Mouse (Mus musculus): Measurements from ENCODE around the gene Pde2a. TPM values are rescaled to one million over a fixed set of nuclear protein-coding genes. Genes with fewer than 3 reads are reported as not detected.
A peak's percentile ranks its signal among the peaks of the same experiment; 100 is the strongest.
"Not testable (repeated sequence)": the region's sequence is repeated elsewhere in the genome, so short reads cannot be mapped to it uniquely, and the experiment has no call there.

The Pde2a gene
- total RNA-seq, 1 experiment from 2014 or later: 68.1 TPM

DNA sequence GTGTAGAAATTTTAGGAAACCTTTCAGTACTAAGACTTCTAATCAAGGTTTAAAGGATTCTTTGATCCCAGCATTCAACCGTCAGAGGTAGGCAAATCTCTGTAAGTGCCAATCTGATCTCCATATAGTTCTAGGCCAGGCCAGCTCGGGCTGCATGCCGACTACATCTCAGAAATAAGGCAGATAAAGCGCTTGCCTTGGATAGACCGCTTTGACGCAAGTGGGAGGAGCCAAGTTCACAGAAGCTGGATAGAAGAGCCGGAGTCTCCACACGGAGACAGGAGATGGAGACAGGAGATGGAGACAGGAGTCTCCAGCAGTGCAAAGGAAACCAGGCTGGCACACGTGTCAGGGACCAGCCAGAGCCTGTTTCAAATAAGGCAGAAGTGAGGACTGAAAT is 118.3 kb downstream of the Pde2a start:
- no peak for ATAC-seq (ENCODE audit: extremely low read depth, insufficient number of reproducible peaks, low FRiP score, poor library complexity, severe bottlenecking)

DNA sequence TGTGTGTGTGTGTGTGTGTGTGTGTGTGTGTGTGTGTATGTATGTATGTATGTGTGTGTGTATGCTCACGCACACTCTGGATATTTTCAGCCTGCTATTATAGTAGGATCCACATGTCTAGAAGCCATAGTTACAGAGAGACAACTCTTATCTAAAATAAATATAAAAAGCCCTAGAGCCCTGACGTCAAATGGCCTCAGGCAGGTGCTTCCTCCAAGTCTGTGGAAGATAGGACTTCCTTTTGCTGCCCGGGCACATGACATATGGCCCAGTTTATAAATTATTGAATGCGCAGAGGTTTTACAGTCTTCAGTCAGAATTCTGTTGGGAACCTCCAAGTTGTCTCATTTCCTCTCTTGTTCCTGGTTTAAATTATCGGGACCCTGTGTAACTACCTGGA is 119.2 kb downstream of the Pde2a start:
- ATAC-seq (ENCODE audit: extremely low read depth, insufficient number of reproducible peaks, low FRiP score, poor library complexity, severe bottlenecking): no peak

DNA sequence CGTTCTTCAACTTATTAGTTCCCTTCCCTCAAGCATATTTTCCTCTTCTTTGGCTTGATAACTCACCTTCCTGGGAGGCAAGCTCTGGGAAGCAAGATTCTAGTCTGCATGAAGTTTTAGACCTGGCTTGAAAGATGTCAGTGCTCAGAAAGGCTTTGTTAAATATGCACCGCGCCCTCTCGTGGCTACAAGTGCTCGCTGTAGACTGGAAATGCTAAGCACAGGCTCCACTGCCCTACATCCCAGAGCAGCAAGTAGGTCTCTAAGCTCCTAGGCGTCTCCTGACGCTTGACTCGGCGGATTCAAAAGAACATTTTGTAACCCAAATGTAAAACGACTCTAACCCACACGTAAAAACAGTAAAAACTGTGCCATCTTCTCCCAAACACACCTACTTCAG is 119.6 kb downstream of the Pde2a start:
- peak; percentile 61; the same call in 1 of the 2 replicates for ATAC-seq (ENCODE audit: extremely low read depth, insufficient number of reproducible peaks, low FRiP score, poor library complexity, severe bottlenecking)

DNA sequence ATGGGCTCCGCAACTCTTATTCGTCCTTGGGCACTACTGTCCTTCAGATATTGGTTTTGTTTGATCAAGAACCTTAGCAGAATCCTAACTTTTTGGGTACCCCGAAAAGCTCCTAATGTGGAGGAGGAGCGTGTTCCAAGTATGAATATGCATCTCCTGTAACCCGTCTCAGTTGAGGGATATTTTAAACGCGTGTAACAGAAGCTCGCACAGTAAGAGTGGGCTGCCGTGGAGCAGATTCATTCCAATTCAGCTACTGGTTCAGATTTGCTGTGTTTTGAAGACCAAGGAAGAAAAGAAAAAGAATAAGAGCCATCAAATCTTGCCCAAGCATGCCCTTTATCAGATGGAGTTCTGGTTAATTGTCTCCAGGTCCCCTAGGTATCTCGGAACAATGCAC is 120.2 kb downstream of the Pde2a start:
- ATAC-seq (ENCODE audit: extremely low read depth, insufficient number of reproducible peaks, low FRiP score, poor library complexity, severe bottlenecking): no peak

DNA sequence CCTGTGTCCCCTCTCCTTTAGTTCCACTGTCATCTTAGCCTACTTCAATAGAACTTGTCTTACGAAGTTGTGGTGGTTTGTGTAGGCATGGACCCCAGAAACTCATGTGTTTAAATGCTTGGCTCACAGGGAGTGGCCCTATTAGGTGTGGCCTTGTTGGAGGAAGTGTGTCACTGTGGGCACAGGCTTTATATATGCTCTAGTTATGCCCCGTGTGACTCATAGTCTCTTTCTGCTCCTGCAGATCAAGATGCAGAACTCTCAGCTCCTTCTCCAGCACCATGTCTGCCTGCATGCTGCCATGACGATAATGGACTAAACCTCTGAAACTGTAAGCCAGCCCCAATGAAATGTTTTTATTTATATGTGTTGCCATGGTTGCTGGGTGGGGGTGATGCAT is 126.2 kb downstream of the Pde2a start:
- peak; percentile 39; the same call in 1 of the 2 replicates for ATAC-seq (ENCODE audit: extremely low read depth, insufficient number of reproducible peaks, low FRiP score, poor library complexity, severe bottlenecking)

DNA sequence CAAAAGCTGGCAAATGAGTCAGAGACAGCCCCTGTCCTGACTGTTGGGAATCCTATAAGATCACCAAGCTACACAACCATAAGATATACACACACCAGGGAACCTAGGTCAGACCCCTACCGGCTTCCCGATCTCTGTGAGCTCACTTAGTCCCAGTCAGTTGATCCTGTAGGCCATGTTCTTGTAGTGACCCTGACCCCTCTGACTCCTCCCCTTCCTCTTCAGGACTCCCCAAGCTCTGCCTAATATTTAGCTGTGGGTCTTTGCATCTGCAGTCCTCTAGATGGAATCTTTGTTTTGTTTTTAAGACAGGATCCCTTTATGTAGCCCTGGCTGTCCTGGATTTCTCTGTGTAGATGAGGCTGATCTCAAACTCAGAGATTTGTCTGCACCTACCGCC is 127.8 kb downstream of the Pde2a start:
- ATAC-seq (ENCODE audit: extremely low read depth, insufficient number of reproducible peaks, low FRiP score, poor library complexity, severe bottlenecking): no peak

DNA sequence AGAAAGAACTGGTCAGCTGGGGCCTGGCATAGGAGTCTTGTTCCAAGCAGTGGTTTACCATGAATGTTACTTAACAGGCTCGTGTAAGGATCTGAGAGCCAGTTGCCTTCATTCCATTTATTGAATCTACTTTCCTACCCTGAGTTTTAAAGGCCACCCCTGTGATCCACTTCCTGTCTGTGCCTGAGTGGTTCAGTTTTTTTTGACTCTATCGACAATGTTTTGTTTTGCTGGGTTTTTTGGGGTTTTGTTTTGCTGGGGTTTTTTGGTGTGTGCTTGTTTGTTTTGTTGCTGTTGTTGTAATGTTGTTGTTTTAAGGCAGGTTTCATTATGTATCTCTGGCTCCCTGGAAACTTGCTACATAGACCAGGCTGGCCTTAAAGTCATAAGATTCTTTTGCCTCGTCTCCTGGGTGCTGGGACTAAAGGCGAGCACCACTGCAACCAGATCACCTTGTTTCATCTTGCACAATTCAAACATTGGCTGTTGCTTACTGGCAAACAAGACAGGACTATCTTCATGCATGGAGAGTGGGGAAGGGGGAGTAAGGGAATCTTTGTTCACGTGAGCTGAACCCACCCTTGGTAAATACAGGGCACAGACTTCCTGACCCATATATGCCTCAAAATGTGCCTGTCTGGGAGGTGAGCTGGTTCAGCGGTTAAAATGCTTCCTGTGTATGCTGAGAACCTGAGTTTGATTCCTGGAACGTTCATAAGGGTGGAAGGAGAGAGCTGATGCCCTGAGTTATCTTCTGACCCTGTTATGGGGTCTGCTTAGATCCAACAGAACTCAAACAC is 129.4 kb downstream of the Pde2a start:
- no peak for ATAC-seq (ENCODE audit: extremely low read depth, insufficient number of reproducible peaks, low FRiP score, poor library complexity, severe bottlenecking)

DNA sequence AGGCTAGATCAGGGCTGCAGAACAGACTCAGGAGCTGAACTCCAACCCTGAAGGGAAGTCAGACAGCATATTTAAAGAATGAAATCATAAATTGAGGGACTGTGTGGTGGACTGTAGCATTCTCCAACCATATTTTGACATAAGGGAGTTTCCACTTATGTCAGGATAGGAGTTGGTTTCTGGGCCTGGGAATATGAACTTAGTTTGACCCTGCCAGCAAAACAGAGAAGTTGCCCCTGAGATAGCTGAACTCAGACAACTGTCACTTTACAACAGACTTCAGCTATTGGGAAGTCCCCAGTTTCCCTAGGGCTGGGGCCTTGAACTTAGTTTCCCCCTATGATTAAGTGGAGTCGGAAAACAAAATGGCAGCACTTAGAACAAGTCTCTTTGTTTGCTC is 130.0 kb downstream of the Pde2a start:
- ATAC-seq (ENCODE audit: extremely low read depth, insufficient number of reproducible peaks, low FRiP score, poor library complexity, severe bottlenecking): no peak

DNA sequence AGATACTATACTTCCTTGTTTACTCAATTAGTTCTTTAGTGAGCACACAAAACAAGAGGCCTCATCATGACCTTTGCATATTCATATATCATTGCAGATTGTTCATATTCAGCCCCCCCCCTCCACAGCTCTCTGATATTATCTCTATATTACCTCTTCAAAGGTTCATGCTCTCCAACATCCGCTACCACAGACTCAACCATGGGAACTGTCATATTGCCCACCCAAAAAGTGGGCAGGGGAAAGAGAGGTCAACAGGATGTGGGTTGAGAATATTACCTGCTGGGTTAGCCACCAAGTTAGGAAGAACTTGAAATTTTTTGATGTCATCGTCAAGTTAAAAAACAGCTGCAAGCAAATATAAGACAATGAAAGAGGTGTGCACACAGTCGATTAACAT is 134.0 kb downstream of the Pde2a start:
- peak; percentile 37; the same call in 1 of the 2 replicates for ATAC-seq (ENCODE audit: extremely low read depth, insufficient number of reproducible peaks, low FRiP score, poor library complexity, severe bottlenecking)

DNA sequence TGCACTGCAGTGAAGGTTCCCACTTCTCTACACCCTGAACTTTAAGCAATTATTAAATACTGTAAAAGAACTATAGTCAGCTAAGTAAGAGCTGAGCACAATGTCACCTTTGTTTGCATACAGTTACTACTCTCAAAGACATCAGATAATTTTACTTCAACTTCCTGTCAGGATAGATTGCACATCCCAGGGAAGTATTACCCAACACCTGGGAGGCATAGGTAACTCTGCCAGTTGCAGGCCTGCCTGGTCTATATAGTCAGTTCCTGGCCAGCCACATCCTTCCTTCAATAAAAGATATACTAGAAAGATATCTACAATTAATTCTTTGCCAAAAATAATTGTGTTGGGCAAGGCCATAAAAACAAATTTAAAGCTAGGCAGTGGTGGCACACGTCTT is 135.9 kb downstream of the Pde2a start:
- no peak for ATAC-seq (ENCODE audit: extremely low read depth, insufficient number of reproducible peaks, low FRiP score, poor library complexity, severe bottlenecking)

DNA sequence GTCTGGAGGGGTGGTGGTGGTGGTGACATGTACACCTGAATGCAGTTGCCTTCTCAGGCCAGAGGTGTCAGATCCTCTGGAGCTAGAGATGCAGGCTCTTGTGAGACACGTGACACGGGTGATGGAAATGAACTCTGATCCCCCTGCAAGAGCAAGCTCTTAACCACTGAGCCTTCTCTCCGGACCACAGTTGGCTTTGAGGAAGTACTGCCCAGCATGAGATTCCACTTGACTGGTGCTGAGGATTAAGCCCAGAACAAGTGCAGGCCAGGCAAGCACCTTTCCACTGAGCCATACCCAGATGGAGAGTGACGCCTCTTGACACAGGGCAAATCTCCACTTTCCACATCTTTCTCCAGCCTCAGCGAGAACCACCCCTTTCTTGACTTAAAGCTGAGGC is 137.9 kb downstream of the Pde2a start:
- ATAC-seq (ENCODE audit: extremely low read depth, insufficient number of reproducible peaks, low FRiP score, poor library complexity, severe bottlenecking): not testable (repeated sequence)

Other genes with a start within 250 kb of the Pde2a start
- gene Atg16l2, start 119.4 kb upstream of the Pde2a start, total RNA-seq (2017): 96.9 and 109 TPM in 2 replicates
- gene Stard10, start 104.6 kb upstream of the Pde2a start, total RNA-seq (2017): 14.3 and 27.9 TPM in 2 replicates
- 331 and 365 TPM in 2 replicates for gene Arap1, start 73.6 kb upstream of the Pde2a start, total RNA-seq (2017)
- 7.8 and 27.3 TPM in 2 replicates for gene Gm45837, start 10.8 kb upstream of the Pde2a start, total RNA-seq (2017)
- 6.9 and 9.2 TPM in 2 replicates for gene Art2b, start 163.9 kb downstream of the Pde2a start, total RNA-seq (2017)
- gene Clpb, start 241.9 kb downstream of the Pde2a start, total RNA-seq (2017): 7.7 and 9.2 TPM in 2 replicates

Data from neutrophil, adult 5-6 weeks (primary cell).